Mouse (Mus musculus): ENCODE measurements around the gene Cemip. TPM values are rescaled to one million over a fixed set of nuclear protein-coding genes. Genes with fewer than 3 reads are reported as not detected.
A peak's percentile ranks its signal among the peaks of the same experiment; 100 is the strongest.
"Not testable (repeated sequence)": the region's sequence is repeated elsewhere in the genome, so short reads cannot be mapped to it uniquely, and the experiment has no call there.

The Cemip gene
- polyA plus RNA-seq, 1 experiment from 2014 or later: 0.80 TPM

DNA sequence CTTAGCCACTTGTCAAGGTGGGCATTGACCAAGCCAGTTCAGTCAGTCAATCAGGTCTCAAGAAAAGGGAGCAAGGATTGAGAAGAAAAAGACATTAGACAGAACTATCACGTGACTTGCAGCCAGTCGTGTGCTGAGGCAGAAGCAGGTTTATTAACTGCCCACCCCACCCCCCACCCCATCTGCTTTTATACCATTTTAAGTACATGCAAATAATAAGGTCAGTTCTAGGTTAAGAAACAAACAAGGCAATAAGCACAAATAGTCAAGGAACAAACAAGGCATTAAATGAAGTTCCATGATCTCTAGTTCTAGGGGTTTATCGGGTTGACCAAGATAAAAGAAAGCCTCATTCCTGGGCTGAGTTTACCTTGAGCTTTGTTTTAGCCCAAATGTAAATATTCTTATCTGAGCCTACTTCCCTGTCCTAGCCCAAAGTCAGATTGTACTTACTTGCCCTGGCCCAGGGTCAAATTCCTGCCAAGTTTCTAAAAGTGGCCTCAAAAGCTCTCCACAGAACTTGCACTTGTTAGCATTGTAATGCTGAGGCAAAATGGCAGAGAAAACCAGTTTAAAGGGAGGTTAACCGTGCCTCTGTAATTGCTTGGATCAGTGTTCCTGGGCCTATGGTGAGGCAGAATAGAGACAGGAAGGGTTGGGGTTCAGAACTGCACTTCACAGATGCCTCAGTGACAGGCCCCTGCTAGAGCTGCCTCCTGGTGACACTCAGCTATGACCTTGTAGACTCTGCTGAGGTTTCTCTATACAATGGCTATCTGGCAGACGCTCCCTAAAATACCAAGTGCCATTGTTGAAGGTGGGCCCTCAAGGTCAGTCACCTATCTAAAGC is 183.8 kb downstream of the Cemip start:
- H3K27ac ChIP-seq (replicated peaks): no peak overlapping the region
- no peak overlapping the region for H3K4me2 ChIP-seq (replicated peaks)
- H3K27me3 ChIP-seq: no peaks in the 10 kb centered on the region
- H3K4me1 ChIP-seq: no peaks in the 10 kb centered on the region
- no peaks in the 10 kb centered on the region for H3K9me3 ChIP-seq (replicated peaks)
- ATAC-seq (ENCODE audit: insufficient number of reproducible peaks, low FRiP score, low TSS enrichment, low read depth): no peak
- no peak overlapping the region for H3K9ac ChIP-seq
- WGBS: 68% methylated on average over 5 of the region's 5 CpGs
- peaks cover 35% of the 10 kb centered on the region for H3K36me3 ChIP-seq
- no peak overlapping the region for H3K4me3 ChIP-seq (replicated peaks)

DNA sequence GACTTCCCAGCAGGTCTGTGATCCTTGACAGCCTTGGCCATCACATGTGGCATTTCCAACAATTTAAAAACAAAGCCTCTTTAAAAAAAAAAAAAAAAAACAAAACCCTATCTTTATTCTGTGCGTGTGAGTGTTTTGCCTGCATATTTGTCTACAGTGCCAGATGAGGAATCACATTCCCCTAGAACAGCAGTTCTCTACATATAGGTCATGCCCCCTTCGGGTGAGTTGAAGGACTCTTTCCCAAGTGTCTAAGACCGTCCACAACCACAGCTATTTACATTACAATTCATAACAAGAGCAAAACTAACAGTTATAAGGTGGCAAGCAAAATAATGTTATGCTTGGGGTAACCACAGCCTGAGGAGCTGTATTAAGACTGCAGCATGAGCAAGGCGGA is 184.9 kb downstream of the Cemip start:
- no peaks in the 10 kb centered on the region for H3K27me3 ChIP-seq
- no peaks in the 10 kb centered on the region for H3K4me1 ChIP-seq
- peaks cover 42% of the 10 kb centered on the region for H3K36me3 ChIP-seq
- no peak for ATAC-seq (ENCODE audit: insufficient number of reproducible peaks, low FRiP score, low TSS enrichment, low read depth)
- H3K9me3 ChIP-seq (replicated peaks): no peaks in the 10 kb centered on the region
- H3K9ac ChIP-seq: no peak overlapping the region
- no peak overlapping the region for H3K4me3 ChIP-seq (replicated peaks)
- H3K27ac ChIP-seq (replicated peaks): no peak overlapping the region
- 77% methylated on average over 4 of the region's 4 CpGs for WGBS
- no peak overlapping the region for H3K4me2 ChIP-seq (replicated peaks)

DNA sequence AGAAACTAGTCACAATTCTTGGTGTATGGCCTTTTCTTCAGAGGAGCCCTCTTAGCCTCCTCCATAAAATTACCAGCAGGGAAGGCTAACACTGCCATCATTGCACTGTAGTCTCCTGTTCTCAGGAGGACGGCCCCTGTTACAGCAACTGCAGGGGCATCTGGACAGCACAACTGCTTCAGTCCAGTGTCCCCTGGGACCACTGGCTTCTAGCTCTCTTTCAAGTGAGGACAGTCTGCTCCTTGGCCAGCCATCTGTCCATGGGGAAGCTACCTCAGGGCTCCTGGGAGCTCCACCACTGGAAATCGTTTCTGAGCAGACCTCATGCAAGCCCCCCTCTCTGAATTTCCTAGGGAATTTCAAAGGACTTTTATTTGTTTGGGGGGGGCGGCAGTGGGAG is 185.8 kb downstream of the Cemip start:
- H3K27ac ChIP-seq (replicated peaks): no peak overlapping the region
- 80% methylated on average over 3 of the region's 3 CpGs for WGBS

DNA sequence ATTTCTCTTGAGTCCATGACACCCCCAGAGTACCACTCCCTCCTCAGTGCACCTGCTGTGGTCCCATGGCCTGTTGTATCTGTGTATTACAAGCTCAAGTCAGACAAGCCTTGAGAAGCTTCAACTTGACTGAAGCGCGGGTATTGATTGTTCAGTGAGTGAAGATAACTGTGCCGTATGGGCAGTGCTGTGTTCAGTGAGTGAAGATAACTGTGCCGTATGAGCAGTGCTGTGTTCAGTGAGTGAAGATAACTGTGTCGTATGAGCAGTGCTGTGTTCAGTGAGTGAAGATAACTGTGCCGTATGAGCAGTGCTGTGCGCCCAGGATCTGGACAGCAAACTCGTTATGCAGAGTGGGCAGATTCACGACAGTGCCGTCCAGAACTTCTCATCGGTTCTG is 188.0 kb downstream of the Cemip start:
- no peak overlapping the region for H3K4me2 ChIP-seq (replicated peaks)
- ATAC-seq (ENCODE audit: insufficient number of reproducible peaks, low FRiP score, low TSS enrichment, low read depth): no peak
- 90% methylated on average over 11 of the region's 11 CpGs for WGBS
- no peak overlapping the region for H3K27ac ChIP-seq (replicated peaks)
- H3K4me3 ChIP-seq (replicated peaks): no peak overlapping the region
- H3K9me3 ChIP-seq (replicated peaks): no peaks in the 10 kb centered on the region
- H3K27me3 ChIP-seq: no peaks in the 10 kb centered on the region
- peaks cover 7% of the 10 kb centered on the region for H3K4me1 ChIP-seq
- peaks cover 48% of the 10 kb centered on the region for H3K36me3 ChIP-seq
- H3K9ac ChIP-seq: no peak overlapping the region

More for the DNA sequence above, 185.8 kb downstream of the Cemip start:
- H3K9me3 ChIP-seq (replicated peaks): no peaks in the 10 kb centered on the region
- no peak overlapping the region for H3K4me2 ChIP-seq (replicated peaks)
- ATAC-seq (ENCODE audit: insufficient number of reproducible peaks, low FRiP score, low TSS enrichment, low read depth): no peak
- H3K4me3 ChIP-seq (replicated peaks): no peak overlapping the region
- H3K9ac ChIP-seq: no peak overlapping the region
- peaks cover 44% of the 10 kb centered on the region for H3K36me3 ChIP-seq
- no peaks in the 10 kb centered on the region for H3K27me3 ChIP-seq
- no peaks in the 10 kb centered on the region for H3K4me1 ChIP-seq

DNA sequence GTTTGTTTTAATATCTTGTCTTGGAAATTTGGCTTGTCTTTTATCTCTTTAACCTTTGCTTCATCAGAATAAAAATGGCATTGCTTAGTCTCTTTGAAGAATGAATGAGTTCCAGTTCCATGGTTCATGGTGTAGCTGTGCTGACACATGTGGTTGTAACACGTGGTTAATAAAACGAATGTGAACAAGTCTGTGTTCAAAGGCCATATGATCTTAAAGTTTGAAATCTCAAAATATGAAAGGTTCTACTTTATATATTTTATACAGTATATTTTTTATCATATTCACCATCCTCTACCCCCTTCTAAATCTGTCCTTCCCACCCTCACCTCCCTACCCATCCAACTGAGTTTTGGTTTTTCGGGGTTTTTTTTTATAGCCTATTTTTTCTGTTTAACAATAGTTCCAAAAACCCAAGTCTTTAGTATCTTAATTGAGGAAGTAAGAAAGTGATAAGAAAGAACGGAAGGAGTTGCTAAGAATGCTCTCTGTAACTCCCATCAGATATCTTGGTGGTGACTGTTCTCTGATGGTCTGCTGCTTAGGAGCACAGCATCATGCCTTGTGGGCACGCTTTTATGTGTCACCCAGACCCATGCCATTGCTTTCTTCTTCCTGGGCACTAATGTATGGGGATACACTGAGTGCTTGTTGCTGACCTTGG is 190.1 kb downstream of the Cemip start:
- Histone ChIP-seq H3K4me2 (replicated peaks) (no peak overlapping the region), H3K27me3 (no peaks in the 10 kb centered on the region), H3K27ac (replicated peaks) (no peak overlapping the region), H3K36me3 (peaks cover 48% of the 10 kb centered on the region), H3K4me1 (peaks cover 21% of the 10 kb centered on the region), H3K9ac (no peak overlapping the region), H3K4me3 (replicated peaks) (no peak overlapping the region), H3K9me3 (replicated peaks) (no peaks in the 10 kb centered on the region)
- no peak for ATAC-seq (ENCODE audit: insufficient number of reproducible peaks, low FRiP score, low TSS enrichment, low read depth)
- 90% methylated on average over 5 of the region's 5 CpGs for WGBS

DNA sequence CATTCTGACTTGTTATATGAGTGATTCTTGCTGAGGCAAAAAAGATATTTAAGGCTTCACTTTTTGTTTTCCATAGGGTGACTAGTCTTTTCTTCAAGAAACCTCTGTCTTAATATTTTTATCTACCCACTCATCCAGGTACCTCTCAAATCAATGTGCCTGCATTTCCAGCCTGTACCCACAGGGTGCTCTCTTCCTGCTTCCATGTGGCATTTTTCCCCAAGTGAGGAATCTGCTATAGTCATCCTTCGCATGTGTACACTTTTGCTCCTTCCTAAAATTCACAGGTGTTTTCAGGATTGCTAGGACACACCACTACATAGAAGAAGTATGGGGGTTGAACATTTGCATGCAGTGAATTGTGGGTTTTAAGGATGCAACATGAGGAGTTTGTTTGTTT is 192.0 kb downstream of the Cemip start:
- H3K27ac ChIP-seq (replicated peaks): no peak overlapping the region

DNA sequence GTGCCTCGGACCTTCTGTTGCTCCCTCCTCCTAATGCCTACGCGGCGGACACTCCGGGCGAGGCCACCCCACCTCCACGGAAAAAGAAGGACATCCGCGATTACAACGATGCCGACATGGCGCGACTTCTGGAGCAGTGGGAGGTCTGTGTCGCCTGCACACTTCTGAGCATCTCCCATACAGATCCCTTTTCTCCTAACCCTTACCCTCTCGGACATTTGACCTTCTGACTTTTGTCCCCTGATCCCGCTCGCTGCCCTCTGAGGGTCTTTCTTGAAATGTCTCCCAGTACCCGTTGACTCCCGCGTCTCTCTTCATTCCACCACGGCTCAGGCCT is 194.0 kb downstream of the Cemip start:
- Histone ChIP-seq H3K4me1 (peaks cover 23% of the 10 kb centered on the region), H3K27ac (replicated peaks) (peak overlapping the region; percentile 92), H3K4me2 (replicated peaks) (peak overlapping the region; percentile 70), H3K27me3 (no peaks in the 10 kb centered on the region), H3K9me3 (replicated peaks) (no peaks in the 10 kb centered on the region), H3K36me3 (peaks cover 11% of the 10 kb centered on the region), H3K9ac (peak overlapping the region; percentile 84), H3K4me3 (replicated peaks) (peak overlapping the region; percentile 83)
- ATAC-seq (ENCODE audit: insufficient number of reproducible peaks, low FRiP score, low TSS enrichment, low read depth): peak; percentile 2; the same call in 1 of the 2 replicates
- WGBS: under 1% methylated on average over 21 of the region's 21 CpGs

More for the DNA sequence above, 192.0 kb downstream of the Cemip start:
- Histone ChIP-seq H3K36me3 (peaks cover 32% of the 10 kb centered on the region), H3K9ac (no peak overlapping the region), H3K4me2 (replicated peaks) (no peak overlapping the region), H3K27me3 (no peaks in the 10 kb centered on the region), H3K4me1 (peaks cover 23% of the 10 kb centered on the region), H3K4me3 (replicated peaks) (no peak overlapping the region), H3K9me3 (replicated peaks) (no peaks in the 10 kb centered on the region)
- no peak for ATAC-seq (ENCODE audit: insufficient number of reproducible peaks, low FRiP score, low TSS enrichment, low read depth)
- WGBS: 83% methylated on average over 1 of the region's 1 CpGs

DNA sequence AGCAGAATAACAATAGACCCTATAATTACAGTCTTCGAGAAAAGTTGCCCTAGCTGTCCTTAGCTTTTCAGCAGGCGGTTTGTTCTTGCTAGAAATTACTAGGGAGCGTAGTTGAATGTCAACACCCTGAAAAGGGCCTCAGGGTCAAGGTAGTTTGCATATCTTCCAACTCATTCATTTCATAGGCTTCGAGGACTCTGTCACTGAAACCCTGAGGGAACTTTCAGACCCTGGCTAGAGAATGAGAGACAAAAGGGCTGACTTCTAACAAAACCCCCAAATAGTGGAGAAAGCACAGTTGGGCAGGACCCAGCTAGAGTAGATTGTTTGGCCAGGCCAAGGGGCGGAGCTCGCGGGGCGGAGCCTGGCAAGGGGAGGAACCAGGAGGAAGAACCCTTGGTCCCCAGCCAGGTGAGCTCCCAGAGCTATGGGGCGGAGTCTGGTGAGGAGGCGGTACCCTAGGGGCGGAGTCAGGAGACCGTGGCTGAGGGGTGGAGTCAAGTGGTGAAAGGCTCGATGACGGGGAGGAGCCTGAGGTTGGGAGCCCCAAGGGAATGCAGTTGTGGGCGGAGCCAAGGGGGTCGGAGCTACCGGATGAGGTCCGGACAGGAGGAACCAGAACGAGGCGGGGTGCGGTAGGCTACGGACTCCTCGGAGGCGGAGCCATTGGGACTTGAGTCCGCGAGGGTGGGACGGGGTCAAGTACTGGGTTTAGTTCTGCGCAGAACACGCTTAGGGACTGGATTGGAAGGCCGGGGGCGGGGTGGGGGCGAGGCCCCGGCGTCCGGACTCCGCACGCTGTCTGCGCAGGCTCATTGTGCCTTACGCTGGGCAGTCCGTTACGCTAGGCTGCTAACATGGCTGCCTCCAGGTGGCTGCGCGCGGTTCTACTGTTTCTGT is 194.6 kb downstream of the Cemip start:
- Histone ChIP-seq H3K9ac (peak overlapping the region; percentile 84), H3K27ac (replicated peaks) (peak overlapping the region; percentile 92), H3K9me3 (replicated peaks) (no peaks in the 10 kb centered on the region), H3K4me3 (replicated peaks) (peak overlapping the region; percentile 83), H3K4me2 (replicated peaks) (peak overlapping the region; percentile 70), H3K36me3 (peaks cover 9% of the 10 kb centered on the region), H3K4me1 (peaks cover 23% of the 10 kb centered on the region), H3K27me3 (no peaks in the 10 kb centered on the region)
- peak; percentile 96 for ATAC-seq (ENCODE audit: insufficient number of reproducible peaks, low FRiP score, low TSS enrichment, low read depth)
- WGBS: 2% methylated on average over 44 of the region's 44 CpGs

DNA sequence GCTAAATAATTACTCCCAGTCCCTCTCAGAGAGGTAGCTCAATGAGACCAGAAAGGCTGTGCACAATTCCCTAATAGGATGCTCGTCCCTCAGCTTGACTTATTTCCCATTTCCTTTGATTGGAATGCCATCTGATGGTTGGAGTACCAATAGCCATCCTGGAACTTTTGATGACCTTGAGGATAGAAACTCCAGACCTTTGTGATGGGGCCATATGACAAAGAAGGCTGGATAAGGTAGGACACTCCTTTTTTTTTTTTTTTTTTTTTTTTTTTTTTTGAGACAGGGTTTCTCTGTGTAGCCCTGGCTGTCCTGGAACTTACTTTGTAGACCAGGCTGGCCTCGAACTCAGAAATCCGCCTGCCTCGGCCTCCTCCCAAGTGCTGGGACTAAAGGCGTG is 196.4 kb downstream of the Cemip start:
- not testable (repeated sequence) for H3K4me3 ChIP-seq (replicated peaks); H3K4me2 ChIP-seq (replicated peaks); H3K27ac ChIP-seq (replicated peaks); H3K36me3 ChIP-seq; H3K27me3 ChIP-seq; H3K9me3 ChIP-seq (replicated peaks); H3K9ac ChIP-seq; ATAC-seq (ENCODE audit: insufficient number of reproducible peaks, low FRiP score, low TSS enrichment, low read depth)
- WGBS: 82% methylated on average over 5 of the region's 5 CpGs
- peaks cover 26% of the 10 kb centered on the region for H3K4me1 ChIP-seq

DNA sequence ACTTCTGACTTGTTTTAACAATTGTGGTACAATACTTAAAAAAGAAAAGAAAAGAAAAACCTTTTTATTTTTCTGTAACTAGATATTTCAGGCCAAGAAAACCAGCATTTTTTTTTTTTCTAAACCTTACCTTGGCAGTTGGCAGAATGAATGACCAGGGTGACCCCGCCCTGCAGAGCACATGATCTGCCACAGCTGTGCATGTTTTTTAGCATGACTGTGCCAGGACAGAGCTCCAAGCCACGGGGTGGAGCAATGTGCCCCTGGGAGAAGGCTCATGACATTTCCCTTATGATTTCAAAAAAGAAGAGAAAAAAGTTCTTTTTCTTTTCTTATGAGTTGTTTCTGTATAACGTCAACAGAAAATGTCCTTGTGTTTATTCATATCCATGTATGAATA is 196.9 kb downstream of the Cemip start:
- Histone ChIP-seq H3K27me3 (no peaks in the 10 kb centered on the region), H3K4me2 (replicated peaks) (no peak overlapping the region), H3K9ac (no peak overlapping the region), H3K9me3 (replicated peaks) (no peaks in the 10 kb centered on the region), H3K4me1 (peaks cover 32% of the 10 kb centered on the region), H3K36me3 (no peaks in the 10 kb centered on the region), H3K4me3 (replicated peaks) (no peak overlapping the region), H3K27ac (replicated peaks) (no peak overlapping the region)
- WGBS: 35% methylated on average over 3 of the region's 3 CpGs
- ATAC-seq (ENCODE audit: insufficient number of reproducible peaks, low FRiP score, low TSS enrichment, low read depth): no peak
